Mouse (Mus musculus) cerebellum, adult 2 months (tissue): Measurements from ENCODE around the gene Gm17359.

Source experiments
- CTCF ChIP-seq: fragments of 200-500 bp; IDR thresholded peaks from 2 replicates; pipeline ENCODE4 v1.5.1; 2011; ENCODE audit warnings: low read depth, mild to moderate bottlenecking, control low read depth, low read length, moderate library complexity, borderline replicate concordance; ENCODE audit not compliant: insufficient read depth
- POLR2A ChIP-seq: fragments of 200-500 bp; IDR thresholded peaks from 2 replicates; pipeline ENCODE4 v1.6.1; 2011; ENCODE audit warnings: low read length, control low read depth, borderline replicate concordance; ENCODE audit not compliant: insufficient read depth

- TF ChIP-seq CTCF, result no peak
- no peak for TF ChIP-seq POLR2A
Observed at GRCm38 (mm10) chr3:79333643-79334200, 2.7 kb upstream of the Gm17359 start.
